ENCODE assay signal across 13 mouse cellular contexts in genomic region chr15:85699452-85699851, GRCm38 (mm10). TPM values are rescaled to one million over a fixed set of nuclear protein-coding genes. Genes with fewer than 3 reads are reported as not detected.
DNase-seq lines count a peak whose midpoint lies in the region; ATAC-seq and TF ChIP-seq lines count a peak whose summit lies in the region.
"Had no signal": no experiment of that assay in that cellular context is flagged by ENCODE, and none has a peak within 500 bp of the region (broad histone marks: within the 10 kb centered on the region; RNA-seq: fewer than 3 reads in every experiment).

No protein-coding gene starts in this region.

- H3K36me3 ChIP-seq in hindbrain, embryonic 14.5 days (replicated peaks; ENCODE audit: control insufficient read depth, insufficient read depth) = peaks cover 97% of the 10 kb centered on the region
- H3K36me3 ChIP-seq in hindbrain, embryonic 11.5 days (ENCODE audit: control insufficient read depth, insufficient read depth, low read length) = no peaks in the 10 kb centered on the region
- peaks cover 97% of the 10 kb centered on the region for H3K36me3 ChIP-seq in neural tube, embryonic 13.5 days
- peaks cover 66% of the 10 kb centered on the region for H3K36me3 ChIP-seq in stomach, postnatal 0 days (ENCODE audit: control insufficient read depth, insufficient read depth, low read length)
- no peaks in the 10 kb centered on the region for H3K36me3 ChIP-seq in liver, embryonic 11.5 days (ENCODE audit: control insufficient read depth, insufficient read depth, low read length)
- H3K36me3 ChIP-seq: midbrain, embryonic 10.5 days had no signal

- WGBS in hindbrain, embryonic 14.5 days = 83% methylated on average over 5 of the region's 5 CpGs
- 89% methylated on average over 5 of the region's 5 CpGs for WGBS in hindbrain, embryonic 11.5 days
- WGBS in neural tube, embryonic 13.5 days = 73% methylated on average over 5 of the region's 5 CpGs
- WGBS in stomach, postnatal 0 days = 74% methylated on average over 5 of the region's 5 CpGs
- WGBS in liver, embryonic 11.5 days = 88% methylated on average over 5 of the region's 5 CpGs

- no peaks in the 10 kb centered on the region for H3K27me3 ChIP-seq in hindbrain, embryonic 14.5 days (ENCODE audit: control insufficient read depth, insufficient read depth, low read length)
- H3K27me3 ChIP-seq in hindbrain, embryonic 11.5 days (ENCODE audit: control insufficient read depth, insufficient read depth, low read length) = no peaks in the 10 kb centered on the region
- no peaks in the 10 kb centered on the region for H3K27me3 ChIP-seq in neural tube, embryonic 13.5 days
- no peaks in the 10 kb centered on the region for H3K27me3 ChIP-seq in stomach, postnatal 0 days (ENCODE audit: control insufficient read depth, insufficient read depth, low read length)
- H3K27me3 ChIP-seq in liver, embryonic 11.5 days (replicated peaks; ENCODE audit: control insufficient read depth, insufficient read depth, low read length) = no peaks in the 10 kb centered on the region
- H3K27me3 ChIP-seq: Patski had no signal

- no peak overlapping the region for H3K9ac ChIP-seq in hindbrain, embryonic 14.5 days
- H3K9ac ChIP-seq in hindbrain, embryonic 11.5 days (ENCODE audit: low read depth, low read length) = no peak overlapping the region
- H3K9ac ChIP-seq in neural tube, embryonic 13.5 days = no peak overlapping the region
- no peak overlapping the region for H3K9ac ChIP-seq in stomach, postnatal 0 days (ENCODE audit: low read length)
- no peak overlapping the region for H3K9ac ChIP-seq in liver, embryonic 11.5 days (ENCODE audit: low read depth, low read length)

- no peak for TF ChIP-seq CTCF in stomach, postnatal 0 days (IDR thresholded peaks at IDR 0.05; ENCODE audit: low read depth)

- H3K4me2 ChIP-seq in hindbrain, embryonic 14.5 days (replicated peaks) = no peak overlapping the region
- H3K4me2 ChIP-seq in hindbrain, embryonic 11.5 days (replicated peaks; ENCODE audit: low read depth, low read length) = no peak overlapping the region
- no peak overlapping the region for H3K4me2 ChIP-seq in neural tube, embryonic 13.5 days
- H3K4me2 ChIP-seq in stomach, postnatal 0 days (replicated peaks; ENCODE audit: low read depth) = no peak overlapping the region
- no peak overlapping the region for H3K4me2 ChIP-seq in liver, embryonic 11.5 days

- no peaks in the 10 kb centered on the region; the same call in 1 of the 2 replicates for H3K4me1 ChIP-seq in hindbrain, embryonic 14.5 days (replicated peaks; ENCODE audit: control insufficient read depth, insufficient read depth, low read length)
- no peaks in the 10 kb centered on the region for H3K4me1 ChIP-seq in hindbrain, embryonic 11.5 days (replicated peaks; ENCODE audit: control insufficient read depth, insufficient read depth, low read length)
- H3K4me1 ChIP-seq in neural tube, embryonic 13.5 days (replicated peaks) = peaks cover 57% of the 10 kb centered on the region
- H3K4me1 ChIP-seq in stomach, postnatal 0 days (replicated peaks; ENCODE audit: control insufficient read depth, insufficient read depth) = 0 out of 2 replicates have a peak, but pooled peaks cover 5% of the 10 kb centered on the region
- H3K4me1 ChIP-seq in liver, embryonic 11.5 days (replicated peaks; ENCODE audit: control insufficient read depth, insufficient read depth, low read length) = no peaks in the 10 kb centered on the region

- TF ChIP-seq EP300 in stomach, postnatal 0 days (optimal IDR thresholded peaks at IDR 0.05) = no peak

- peak overlapping the region; percentile 76; the same call in 1 of the 2 replicates for H3K27ac ChIP-seq in hindbrain, embryonic 14.5 days
- H3K27ac ChIP-seq in hindbrain, embryonic 11.5 days (ENCODE audit: low read depth, low read length) = no peak overlapping the region
- peak overlapping the region; percentile 88 for H3K27ac ChIP-seq in neural tube, embryonic 13.5 days (replicated peaks)
- peak overlapping the region; percentile 35; the same call in 1 of the 2 replicates for H3K27ac ChIP-seq in stomach, postnatal 0 days (replicated peaks)
- no peak overlapping the region for H3K27ac ChIP-seq in liver, embryonic 11.5 days (ENCODE audit: low read depth, low read length)

- H3K4me3 ChIP-seq in hindbrain, embryonic 14.5 days (replicated peaks; ENCODE audit: low read length) = no peak overlapping the region
- H3K4me3 ChIP-seq in hindbrain, embryonic 11.5 days (ENCODE audit: low read depth, low read length) = no peak overlapping the region
- H3K4me3 ChIP-seq in neural tube, embryonic 13.5 days = no peak overlapping the region
- no peak overlapping the region for H3K4me3 ChIP-seq in stomach, postnatal 0 days (ENCODE audit: low read depth, low read length)
- H3K4me3 ChIP-seq in liver, embryonic 11.5 days (ENCODE audit: low read depth, low read length) = no peak overlapping the region
- H3K4me3 ChIP-seq: erythroblast, embryonic 14.5 days; midbrain, embryonic 10.5 days had no signal

- DNase-seq in hindbrain, embryonic 14.5 days (ENCODE audit: low spot score) = no peak
- DNase-seq in hindbrain, embryonic 11.5 days (ENCODE audit: low spot score) = no peak
- DNase-seq in neural tube, embryonic 10.5 days (ENCODE audit: extremely low spot score, low spot score) = no peak
- DNase-seq in cerebellum, postnatal 14 days = peak; percentile 57 to 83
- no peak for DNase-seq in stomach, postnatal 0 days (ENCODE audit: low spot score)
- DNase-seq in liver, embryonic 11.5 days (ENCODE audit: low spot score) = no peak
- DNase-seq in heart, adult 8-10 months (ENCODE audit: low spot score) = no peak
- DNase-seq: kidney, adult 11 months; lung, adult 2 months had no signal

- no peaks in the 10 kb centered on the region for H3K9me3 ChIP-seq in hindbrain, embryonic 14.5 days (ENCODE audit: control insufficient read depth, low read length)
- H3K9me3 ChIP-seq in hindbrain, embryonic 11.5 days (ENCODE audit: control insufficient read depth, low read length) = no peaks in the 10 kb centered on the region
- H3K9me3 ChIP-seq in neural tube, embryonic 13.5 days = no peaks in the 10 kb centered on the region
- no peaks in the 10 kb centered on the region for H3K9me3 ChIP-seq in stomach, postnatal 0 days (ENCODE audit: control insufficient read depth, low read length)
- no peaks in the 10 kb centered on the region for H3K9me3 ChIP-seq in liver, embryonic 11.5 days (ENCODE audit: control insufficient read depth, low read length)
- H3K9me3 ChIP-seq: midbrain, embryonic 10.5 days had no signal

- no peak for ATAC-seq in hindbrain, embryonic 14.5 days (ENCODE audit: low FRiP score)
- ATAC-seq in hindbrain, embryonic 11.5 days (ENCODE audit: low FRiP score) = no peak
- no peak for ATAC-seq in neural tube, embryonic 13.5 days (ENCODE audit: low read depth)
- no peak for ATAC-seq in stomach, postnatal 0 days (ENCODE audit: low FRiP score, low TSS enrichment)
- no peak for ATAC-seq in liver, embryonic 11.5 days (replicated peaks; ENCODE audit: low FRiP score)
- ATAC-seq: Patski had no signal

RNA-seq across cellular contexts. Expression of gene Ppara, which starts 35.3 kb away (rescaled TPM):
- polyA plus RNA-seq in hindbrain, embryonic 14.5 days (2014; fragmentation: Nextera tagmentation; extraction: Ambion mirVana) = 1.2 and 1.6 TPM in 2 replicates
- polyA plus RNA-seq in hindbrain, embryonic 11.5 days (2014; fragmentation: Nextera tagmentation; extraction: Ambion mirVana) = 0.49 and 1.5 TPM in 2 replicates
- polyA plus RNA-seq in neural tube, embryonic 13.5 days (2015; fragmentation: Nextera tagmentation; extraction: Ambion mirVana) = 1.0 and 2.0 TPM in 2 replicates
- 16.8 and 18.8 TPM in 2 replicates for polyA plus RNA-seq in stomach, postnatal 0 days (2015; fragmentation: Nextera tagmentation; extraction: Ambion mirVana)
- polyA plus RNA-seq in liver, embryonic 11.5 days (2014; fragmentation: Nextera tagmentation; extraction: Ambion mirVana) = 2.5 and 3.4 TPM in 2 replicates
- 10 to 100 TPM; 50.2 to 79.0 (median 59.5) TPM for total RNA-seq in heart, adult 8-10 months (2022)
- polyA plus RNA-seq: erythroblast, embryonic 14.5 days had no signal

Comparison
In these comparisons a context has a peak if more than half of its experiments do, and no peak if none do; other contexts are left out.
1. H3K27ac ChIP-seq: peak in hindbrain, embryonic 14.5 days (single experiment), neural tube, embryonic 13.5 days (single experiment) and stomach, postnatal 0 days (single experiment); none in hindbrain, embryonic 11.5 days (single experiment) and liver, embryonic 11.5 days (single experiment).
2. DNase-seq: peak in cerebellum, postnatal 14 days (2 of 2); none in hindbrain, embryonic 14.5 days (single experiment), hindbrain, embryonic 11.5 days (single experiment), neural tube, embryonic 10.5 days (single experiment), stomach, postnatal 0 days (single experiment), liver, embryonic 11.5 days (single experiment) and heart, adult 8-10 months (single experiment).